Mouse (Mus musculus) thymus, postnatal 36 days (tissue): ENCODE measurements around the gene Msrb1.

Experiments used
- DNase-seq, 2 experiments: peaks; one replicate each; pipeline ENCODE4 v3.0.0; 2022; ENCODE audit warnings: mixed read lengths in 2 of 2

Msrb1 gene

DNA sequence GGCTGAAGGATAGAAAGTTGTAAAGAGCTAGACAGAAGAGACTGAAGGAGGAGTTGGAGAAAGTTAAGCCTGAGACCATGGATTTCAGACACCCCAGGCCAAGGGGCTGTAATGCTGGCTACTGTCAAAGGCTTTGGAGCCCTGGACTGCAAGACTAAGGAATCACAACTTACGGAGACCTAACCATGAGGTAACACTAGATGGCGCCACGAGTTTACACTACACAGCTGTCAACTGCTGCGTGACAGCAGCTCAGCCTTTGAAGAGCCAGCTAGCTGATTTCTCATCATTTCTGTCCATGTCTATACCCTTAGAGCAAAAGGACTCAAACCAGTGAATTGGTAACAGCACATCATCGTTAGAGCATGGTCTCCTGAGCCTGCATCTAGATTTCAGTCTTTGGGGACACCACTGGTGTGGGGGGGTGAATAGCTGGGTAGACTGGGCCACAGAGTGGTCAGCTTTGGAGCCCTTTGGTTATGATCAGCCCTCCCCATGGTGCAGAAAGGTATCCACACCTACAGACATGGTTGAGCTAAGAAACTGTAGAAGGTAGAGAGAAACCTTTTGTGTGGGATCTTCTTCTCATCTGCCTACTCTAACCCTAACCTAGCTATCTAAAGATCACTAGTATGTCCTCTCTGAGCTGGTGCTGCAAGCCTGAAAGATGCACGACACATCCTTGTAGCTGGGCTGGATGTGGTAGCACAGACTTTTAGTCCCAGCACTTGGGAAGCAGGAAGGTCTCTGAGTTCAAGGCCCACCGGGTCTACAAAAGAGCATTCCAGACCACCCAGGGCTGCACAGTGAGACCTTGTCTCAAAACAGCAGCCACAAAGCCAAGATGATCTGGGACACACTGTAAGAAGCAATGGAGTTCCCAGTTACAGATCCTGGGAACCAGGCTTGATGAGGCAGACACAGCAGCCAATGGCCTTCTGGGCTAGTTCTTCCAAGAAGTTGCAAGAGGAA, 9.4 kb downstream of the Msrb1 start:
- peak; percentile 68 to 76 for DNase-seq

DNA sequence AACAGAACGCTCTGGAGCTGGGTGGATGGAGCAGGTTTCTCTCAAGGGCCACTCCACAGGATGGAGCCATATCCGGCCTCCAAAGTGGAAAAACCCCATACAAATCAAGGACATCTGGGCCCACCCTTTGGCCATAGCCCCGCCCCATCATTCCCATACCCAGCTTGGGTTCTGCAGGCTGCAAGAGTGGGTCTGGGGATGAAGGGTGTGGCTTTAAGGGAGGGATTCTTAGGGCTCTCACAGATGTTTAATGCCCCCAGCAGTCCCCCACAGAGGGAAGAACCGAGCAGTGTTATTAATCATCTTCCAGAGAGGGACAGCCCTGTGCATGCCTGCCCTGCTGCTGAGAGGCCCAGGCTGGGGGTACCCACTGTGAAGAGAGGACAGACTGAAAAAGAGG, 10.5 kb downstream of the Msrb1 start:
- no peak for DNase-seq

DNA sequence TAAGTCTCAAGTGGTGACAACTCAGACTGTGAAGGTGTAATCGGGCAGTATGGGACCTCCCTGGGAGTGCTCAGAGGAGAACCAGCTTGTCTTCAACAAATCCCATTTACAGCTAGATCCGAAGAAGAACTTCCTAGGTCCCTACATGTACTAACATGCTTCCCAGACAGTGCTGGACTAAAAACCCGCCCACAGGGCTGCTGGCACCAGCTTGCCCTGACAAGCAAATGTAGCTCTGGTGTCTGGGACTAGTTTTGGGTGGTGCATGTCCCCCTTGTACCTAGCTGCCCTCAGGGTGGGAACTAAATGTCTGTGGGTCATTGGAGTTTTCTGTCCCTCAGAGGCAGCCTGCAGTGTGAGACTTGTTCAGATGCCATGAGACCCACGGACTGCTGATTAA, 15.1 kb downstream of the Msrb1 start:
- DNase-seq: no peak

DNA sequence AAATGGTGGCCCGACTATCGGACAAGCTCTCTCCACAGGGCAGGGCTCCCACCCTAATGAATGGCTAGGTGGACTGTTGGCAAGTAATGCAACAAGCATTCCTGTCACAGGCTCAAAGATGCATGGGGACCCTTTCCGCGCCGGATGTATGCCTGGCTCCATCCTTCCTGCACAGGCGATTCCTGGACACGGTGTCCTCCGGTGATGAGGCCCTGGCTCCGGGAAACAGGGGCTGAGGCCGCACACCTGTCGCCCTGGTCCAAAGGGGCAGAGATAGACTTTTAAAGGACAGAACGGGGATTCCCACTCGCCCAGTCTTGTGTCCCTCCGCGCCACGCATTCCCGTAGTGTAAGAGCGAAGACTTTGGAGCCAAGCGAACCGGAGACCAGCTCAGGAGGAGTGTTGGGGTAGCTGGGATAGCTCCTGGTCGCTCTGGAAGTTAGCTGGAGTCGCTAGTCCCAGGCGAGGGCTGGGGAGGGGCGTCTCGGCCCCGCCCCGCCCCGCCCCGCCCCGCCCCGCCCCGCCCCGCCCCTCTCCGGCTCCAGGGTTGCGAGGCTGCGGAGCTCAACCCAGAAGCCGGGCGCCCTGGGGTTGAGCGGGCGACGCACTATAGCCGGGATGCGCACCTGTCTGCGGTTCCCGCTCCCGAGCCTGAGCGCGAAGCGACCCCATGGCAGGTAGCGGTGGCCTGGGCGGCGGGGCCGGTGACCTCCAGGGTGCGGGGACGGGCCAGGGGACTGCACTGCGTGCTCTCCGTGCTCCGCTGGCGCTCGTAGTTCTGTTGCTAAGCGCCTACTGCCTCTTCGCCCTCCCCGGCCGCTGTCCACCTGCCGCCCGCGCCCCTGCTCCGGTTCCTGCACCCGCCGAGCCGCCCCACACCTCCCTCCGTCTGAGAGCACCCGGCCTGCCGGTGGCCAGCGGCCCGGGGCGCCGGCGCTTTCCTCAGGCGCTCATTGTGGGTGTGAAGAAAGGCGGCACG, 16.3 kb downstream of the Msrb1 start, which contains the start of gene Hs3st6:
TSS of gene Hs3st6 (plus strand) at position 574 of the 980 bp plus-strand sequence.
- peak in 1 of 2 experiments; percentile 31 for DNase-seq

DNA sequence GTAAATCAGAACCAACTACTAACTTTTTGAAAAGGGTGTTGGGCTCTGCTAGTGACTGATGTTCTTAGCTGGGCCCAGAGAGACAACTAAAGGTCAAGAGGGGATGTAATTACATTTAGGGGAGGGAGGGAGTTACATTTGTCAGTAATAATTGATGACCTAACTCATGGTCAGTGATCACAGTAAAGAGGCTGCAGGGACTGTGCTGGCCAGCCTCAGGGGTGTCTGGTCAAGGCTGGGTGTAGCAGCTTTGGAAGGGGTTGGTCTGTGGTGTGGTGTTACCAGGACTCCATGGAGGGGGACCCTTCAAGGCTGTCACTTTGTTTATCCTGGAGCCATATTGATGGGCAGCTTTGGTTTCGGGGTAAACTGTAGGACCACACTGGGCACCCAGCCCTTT, 21.0 kb downstream of the Msrb1 start:
- no peak for DNase-seq

DNA sequence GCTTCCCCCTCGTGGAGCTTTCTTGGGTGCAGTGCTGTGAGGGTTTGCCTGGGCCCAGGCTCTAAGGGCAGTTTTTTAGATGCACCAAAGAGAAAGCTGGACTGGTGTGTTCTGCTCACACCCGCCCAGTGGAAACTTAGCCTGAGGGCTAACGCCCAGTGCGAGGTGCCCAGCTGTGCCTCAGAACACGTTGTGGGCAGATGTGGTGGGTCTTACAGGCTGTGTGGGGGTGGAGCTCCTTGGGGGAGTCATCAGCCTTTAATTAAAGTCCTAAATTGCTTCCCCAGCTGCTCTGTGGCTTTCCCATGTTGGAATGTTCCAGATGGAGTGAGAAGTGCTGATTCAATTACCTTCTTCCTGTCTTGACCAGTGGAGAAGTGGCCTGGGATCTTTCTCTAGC, 24.7 kb downstream of the Msrb1 start:
- no peak for DNase-seq

DNA sequence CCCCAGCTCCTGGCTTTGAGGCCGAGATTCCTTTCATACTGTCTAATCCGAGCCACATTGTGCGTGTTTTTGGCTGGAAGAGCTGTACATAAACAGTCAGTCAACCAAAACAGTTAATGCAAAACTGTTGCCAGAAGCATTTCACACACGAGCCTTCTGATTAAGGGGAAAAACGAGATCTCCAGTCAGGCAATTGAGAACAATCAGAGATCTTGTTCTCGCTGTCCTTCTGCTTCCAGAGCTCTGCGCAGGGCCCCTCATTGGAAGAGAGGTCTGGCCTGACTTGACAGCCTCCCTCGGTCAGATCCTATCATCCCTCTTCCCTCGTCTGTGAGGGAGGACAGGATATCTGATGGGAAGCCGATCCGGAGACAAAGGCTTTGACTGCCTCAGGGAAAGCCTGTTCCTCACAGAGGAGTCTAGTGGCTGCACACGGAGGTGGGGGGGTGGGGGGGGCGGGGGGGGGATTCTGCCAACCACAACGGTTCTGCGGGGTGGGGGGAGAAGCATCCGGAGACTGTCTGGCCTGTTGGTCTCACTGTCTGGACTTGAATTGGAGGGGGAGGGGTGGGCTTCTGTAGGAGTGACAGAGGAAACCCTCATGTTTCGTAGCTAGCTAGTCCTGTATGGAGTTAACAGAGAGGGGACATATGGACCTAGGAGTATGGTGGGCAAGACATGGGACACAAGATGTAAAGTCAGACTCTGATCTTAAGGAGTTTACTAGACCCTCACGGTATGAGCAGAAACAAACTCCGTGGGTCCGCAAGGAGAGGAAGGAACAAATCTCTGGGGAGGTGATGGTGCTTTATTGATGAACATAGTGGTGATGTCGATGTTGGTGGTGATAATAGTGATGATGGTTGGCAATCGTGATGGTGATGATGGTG, 28.8 kb downstream of the Msrb1 start:
- no peak for DNase-seq

DNA sequence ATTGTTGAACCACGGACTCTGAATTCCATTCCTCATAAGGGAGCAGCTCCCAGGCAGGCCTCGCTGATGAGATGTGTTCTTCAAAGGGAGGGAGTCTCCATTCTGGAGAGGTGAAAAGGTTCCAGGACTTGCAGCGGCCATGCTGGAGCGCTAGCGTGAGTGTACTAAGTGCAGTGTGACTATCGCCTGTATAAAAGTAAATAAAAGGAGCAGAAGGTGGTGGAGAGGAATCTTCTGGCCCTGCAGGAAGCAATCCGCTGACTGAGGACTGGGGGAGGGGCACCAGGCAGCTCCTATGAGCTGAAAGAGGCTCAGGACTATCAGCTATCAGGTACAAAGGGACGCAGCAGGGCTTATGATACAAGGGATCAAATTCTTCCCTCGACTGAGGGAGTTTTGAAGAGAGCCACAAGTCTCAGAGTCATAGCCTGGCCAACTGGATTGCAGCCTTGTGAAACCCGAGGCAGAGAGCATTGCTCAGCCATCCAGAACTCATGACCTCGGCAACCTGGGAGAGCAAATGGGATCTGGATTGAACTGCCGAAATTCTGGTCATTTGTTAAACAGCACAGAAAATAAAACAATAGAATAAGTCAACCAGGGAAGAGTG, 29.9 kb downstream of the Msrb1 start:
- DNase-seq: no peak

DNA sequence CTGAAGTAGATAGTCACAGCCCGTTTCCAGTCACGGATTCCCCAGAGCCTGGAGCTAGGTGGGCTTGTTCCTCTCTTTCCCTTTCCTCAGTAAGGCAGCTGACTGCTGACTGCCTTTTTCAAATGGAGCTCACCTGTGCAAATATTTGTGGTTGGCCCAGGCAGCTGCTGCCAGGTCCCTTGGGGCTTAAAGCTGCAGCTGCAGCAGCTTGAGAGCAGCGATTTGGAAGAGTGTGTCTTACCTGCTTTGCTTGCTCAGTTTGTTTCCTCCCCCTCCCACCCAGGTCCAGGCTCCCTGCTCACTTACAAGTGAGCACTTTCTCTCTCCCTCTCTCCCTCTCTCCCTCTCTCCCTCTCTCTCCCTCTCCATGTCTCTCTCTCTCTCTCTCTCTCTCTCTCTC, 32.7 kb downstream of the Msrb1 start:
- no peak for DNase-seq

DNA sequence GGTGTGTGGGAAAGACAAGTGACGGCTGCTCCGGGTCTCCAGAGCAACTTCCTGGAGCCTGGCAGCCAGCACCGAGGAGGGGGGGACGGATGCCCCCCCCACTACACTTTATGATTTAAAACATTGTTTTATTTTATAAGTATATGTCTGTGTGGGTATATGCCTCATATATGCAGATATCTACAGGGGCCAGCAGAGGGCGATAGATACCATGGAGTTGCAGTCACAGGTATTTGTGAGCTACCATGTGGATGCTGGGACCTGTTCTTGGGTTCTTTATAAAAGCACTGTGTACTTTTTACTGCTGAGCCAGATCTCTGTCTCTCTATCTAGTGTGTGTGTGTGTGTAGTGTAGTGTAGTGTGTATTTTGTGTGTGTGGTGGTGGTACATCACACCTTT, 36.8 kb downstream of the Msrb1 start:
- no peak for DNase-seq

DNA sequence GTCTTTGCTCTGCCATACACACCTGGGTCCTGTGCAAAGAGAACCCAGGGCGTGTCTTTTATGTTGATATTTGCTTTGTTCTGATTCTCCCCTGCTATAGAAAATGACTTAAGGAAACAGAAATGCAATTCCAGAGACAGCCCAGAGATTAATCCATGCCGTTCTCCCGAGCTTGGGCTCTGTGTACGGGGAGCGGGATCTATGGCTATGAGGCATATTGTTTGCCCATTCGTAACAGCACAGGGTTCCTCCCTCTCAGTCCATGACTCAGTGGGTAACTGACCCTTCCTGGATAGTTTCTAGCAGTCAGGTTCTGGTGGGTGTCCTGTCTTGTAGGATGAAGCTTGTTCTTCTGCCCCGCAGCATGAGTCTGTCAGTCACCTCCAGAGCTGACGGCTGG, 38.7 kb downstream of the Msrb1 start:
- no peak for DNase-seq

DNA sequence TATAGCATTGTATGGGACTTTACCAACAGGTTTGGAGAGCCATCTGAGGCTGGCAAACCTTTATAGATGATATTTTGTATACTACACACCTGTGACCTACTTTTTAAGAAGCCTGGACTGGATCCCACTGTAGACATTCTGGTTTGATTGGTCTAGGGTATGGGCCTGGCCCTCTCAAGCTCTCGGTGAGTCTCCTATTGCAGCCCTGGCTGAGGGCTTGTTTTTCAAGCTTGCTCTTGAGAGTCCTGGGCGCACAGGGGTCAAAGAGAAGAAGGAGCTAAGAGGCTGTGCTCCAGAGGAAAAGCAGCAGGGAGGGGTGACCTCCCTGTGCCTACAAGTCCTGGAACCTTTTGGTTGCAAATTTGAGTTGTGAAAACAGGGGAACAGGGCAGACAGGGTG, 40.6 kb downstream of the Msrb1 start:
- no peak for DNase-seq

DNA sequence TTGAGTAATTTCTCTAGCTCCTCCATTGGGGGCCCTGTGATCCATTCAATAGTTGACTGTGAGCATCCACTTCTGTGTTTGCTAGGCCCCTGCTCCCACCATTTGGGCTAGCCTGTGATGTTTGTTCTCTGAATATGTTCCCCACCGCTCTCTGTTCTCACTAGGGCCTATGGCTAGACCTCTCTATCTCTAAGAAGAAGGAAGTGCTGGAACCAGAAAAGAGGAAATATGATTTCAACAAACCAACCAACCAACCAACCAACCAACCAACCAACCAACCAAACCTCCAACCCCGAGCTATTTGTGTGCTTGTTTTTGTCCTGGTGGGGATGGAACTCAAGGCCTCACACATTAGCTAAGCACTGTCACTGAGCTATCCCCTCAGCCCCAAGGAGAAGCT, 44.4 kb downstream of the Msrb1 start:
- no peak for DNase-seq

DNA sequence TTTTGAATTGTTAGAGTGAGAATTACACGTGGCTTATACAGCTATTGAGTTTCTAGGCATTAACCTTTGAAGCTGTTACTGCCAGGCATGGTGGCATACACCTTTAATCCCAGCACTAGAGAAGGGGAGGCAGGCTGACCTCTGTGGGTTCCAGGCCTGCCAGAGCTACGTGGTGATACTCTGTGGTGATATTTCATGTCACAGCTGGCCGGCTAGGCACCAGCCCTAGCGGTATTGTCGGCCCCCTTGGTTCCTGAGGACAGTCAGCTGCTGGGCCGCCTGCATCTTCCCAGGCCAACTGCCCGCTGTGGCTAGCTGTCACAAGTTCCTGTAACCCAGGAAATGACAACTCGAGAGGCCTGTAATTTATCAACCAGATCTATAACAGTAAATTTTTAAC, 55.7 kb downstream of the Msrb1 start:
- no peak for DNase-seq
